Mouse (Mus musculus) cerebellum, adult 2 months (tissue): Measurements from ENCODE around the gene Prrx1.

ENCODE experiments used
- CTCF ChIP-seq: fragments of 200-500 bp; IDR thresholded peaks from 2 replicates; pipeline ENCODE4 v1.5.1; 2011; ENCODE audit warnings: low read depth, mild to moderate bottlenecking, control low read depth, low read length, moderate library complexity, borderline replicate concordance; ENCODE audit not compliant: insufficient read depth
- POLR2A ChIP-seq: fragments of 200-500 bp; IDR thresholded peaks from 2 replicates; pipeline ENCODE4 v1.6.1; 2011; ENCODE audit warnings: low read length, control low read depth, borderline replicate concordance; ENCODE audit not compliant: insufficient read depth

DNA sequence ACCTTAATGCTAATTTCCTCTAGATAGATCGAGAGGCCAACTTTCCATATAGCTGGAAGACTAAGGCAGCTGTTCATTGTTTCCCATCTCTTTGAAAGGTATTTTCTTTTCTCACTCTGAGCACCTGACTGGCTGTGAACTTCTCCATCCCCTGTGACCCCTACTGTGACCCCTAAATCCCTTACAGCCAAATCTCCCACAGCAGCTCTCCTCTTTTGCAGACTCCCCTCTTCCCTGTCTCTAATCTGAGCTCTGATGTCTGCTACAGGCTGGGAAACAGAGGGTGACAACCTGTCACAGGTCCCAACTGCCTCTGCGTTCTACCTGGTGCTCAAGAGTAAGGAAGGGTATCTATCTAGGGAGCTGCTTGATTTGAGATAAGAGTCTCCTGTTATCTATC lies 4.0 kb downstream of the Prrx1 start:
- TF ChIP-seq POLR2A, result no peak
- no peak for TF ChIP-seq CTCF
